Mouse (Mus musculus) G1E (cell line): ENCODE results near the gene Asap2.
"Not testable (repeated sequence)": the region's sequence is repeated elsewhere in the genome, so short reads cannot be mapped to it uniquely, and the experiment has no call there.

Experiments used
- GATA1 ChIP-seq: IDR thresholded peaks from 2 replicates; pipeline ENCODE4 v1.6.1; 2012; ENCODE audit warnings: borderline replicate concordance, low read length, inconsistent platforms, mixed read lengths
- POLR2AphosphoS5 ChIP-seq: IDR thresholded peaks from 2 replicates; pipeline ENCODE4 v1.6.1; 2012; ENCODE audit warnings: low read depth, low read length, inconsistent platforms; ENCODE audit not compliant: insufficient replicate concordance

GRCm38 (mm10) chr12:21097806-21098325, 107.6 kb downstream of the Asap2 start:
- TF ChIP-seq GATA1, POLR2AphosphoS5: not testable (repeated sequence)
